Mouse (Mus musculus): ENCODE results near the gene Igfbp7.

DNA sequence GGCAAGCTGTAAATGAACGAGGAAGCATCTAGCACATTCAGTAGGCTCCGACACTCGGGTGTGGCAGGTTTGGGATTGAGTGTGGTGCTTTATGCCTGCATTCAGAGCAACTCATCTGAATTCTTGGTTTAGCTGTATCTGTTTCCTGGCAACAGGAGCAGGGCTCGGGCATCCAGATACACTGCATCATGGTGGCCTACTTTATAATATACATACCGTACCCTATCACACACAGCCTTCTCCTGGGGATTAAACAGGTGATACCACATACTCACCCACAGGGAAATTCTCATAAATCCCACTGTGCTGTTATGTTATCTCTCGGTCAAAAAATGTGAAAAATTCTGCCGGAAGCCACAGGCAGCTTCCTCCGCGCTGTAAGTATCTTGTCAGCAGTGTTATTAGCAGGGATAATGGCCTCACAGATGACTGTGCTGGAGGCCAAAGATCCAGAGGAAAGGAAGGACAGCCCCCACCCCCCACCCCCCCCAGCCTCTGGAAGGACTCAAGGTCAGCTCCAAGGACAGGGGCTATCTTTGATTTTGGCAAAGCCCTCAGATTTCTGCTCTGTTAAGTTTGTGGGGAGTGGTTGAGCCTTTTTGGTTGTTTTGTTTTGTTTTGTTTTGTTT, 13.7 kb downstream of the Igfbp7 start:
- TF ChIP-seq CTCF (IDR thresholded peaks at IDR 0.05) (no peak), EP300 (IDR thresholded peaks at IDR 0.05) (no peak)
